Mouse (Mus musculus) right cerebral cortex, postnatal 10 days (tissue): ENCODE data around the gene Fnbp4.
"Not testable (repeated sequence)": the region's sequence is repeated elsewhere in the genome, so short reads cannot be mapped to it uniquely, and the experiment has no call there.

ENCODE experiments used
- DNase-seq, 2 experiments: peaks; one replicate each; pipeline ENCODE4 v3.0.0; 2021; ENCODE audit warnings: low spot score in 2 of 2

Fnbp4 gene

GRCm38 (mm10) chr2:90782901-90783486, 37.8 kb downstream of the Fnbp4 start:
- DNase-seq, result peak; percentile 30 to 36

- DNase-seq, result no peak
These were observed 43.0 kb downstream of the Fnbp4 start for GRCm38 (mm10) chr2:90788126-90788525.

- no peak for DNase-seq
These were observed 63.3 kb downstream of the Fnbp4 start for GRCm38 (mm10) chr2:90808241-90809126.

- no peak for DNase-seq
These were observed 65.6 kb downstream of the Fnbp4 start for GRCm38 (mm10) chr2:90810751-90811150.

GRCm38 (mm10) chr2:90815266-90815665, 70.1 kb downstream of the Fnbp4 start:
- DNase-seq, result no peak

GRCm38 (mm10) chr2:90816144-90816543, 71.0 kb downstream of the Fnbp4 start:
- DNase-seq, result no peak

- no peak for DNase-seq
These were observed 73.5 kb downstream of the Fnbp4 start for GRCm38 (mm10) chr2:90818710-90819109.

- no peak for DNase-seq
These were observed 75.7 kb downstream of the Fnbp4 start for GRCm38 (mm10) chr2:90820894-90821293.

- no peak for DNase-seq
These were observed 77.8 kb downstream of the Fnbp4 start for GRCm38 (mm10) chr2:90822978-90823377.

- DNase-seq, result no peak
These were observed 78.6 kb downstream of the Fnbp4 start for GRCm38 (mm10) chr2:90823781-90824180.

- not testable (repeated sequence) for DNase-seq
These were observed 79.4 kb downstream of the Fnbp4 start for GRCm38 (mm10) chr2:90824528-90824927.

- no peak for DNase-seq
These were observed 80.5 kb downstream of the Fnbp4 start for GRCm38 (mm10) chr2:90825515-90826172.

- DNase-seq, result no peak
These were observed 83.6 kb downstream of the Fnbp4 start for GRCm38 (mm10) chr2:90828739-90829138.
